Mouse (Mus musculus): ENCODE measurements around the gene Chrnb1.

Chrnb1 gene

GRCm38 (mm10) chr11:69795168-69795982 lies at the start of gene Chrnb1:
Gene Chrnb1, minus strand, starts transcription at chr11:69795943.
- DNase-seq (ENCODE audit: low spot score in 2 of 2) = peak; percentile 81 to 91

GRCm38 (mm10) chr11:69838714-69839104 lies 43.0 kb upstream of the Chrnb1 start:
- DNase-seq (ENCODE audit: low spot score in 2 of 2) = no peak

- peak; percentile 97 to 99 for DNase-seq (ENCODE audit: low spot score in 2 of 2)
Observed at GRCm38 (mm10) chr11:69837952-69838713, 42.4 kb upstream of the Chrnb1 start, which contains the start of gene Tmem256. Gene Tmem256, plus strand, starts transcription at chr11:69838514.

- no peak for DNase-seq (ENCODE audit: low spot score in 2 of 2)
Observed at GRCm38 (mm10) chr11:69837604-69837951, 41.8 kb upstream of the Chrnb1 start, which contains the start of gene Nlgn2. Gene Nlgn2, minus strand, starts transcription at chr11:69837784.

GRCm38 (mm10) chr11:69836703-69837576 lies 41.2 kb upstream of the Chrnb1 start:
- peak; percentile 42 to 51 for DNase-seq (ENCODE audit: low spot score in 2 of 2)

GRCm38 (mm10) chr11:69835966-69836335 lies 40.2 kb upstream of the Chrnb1 start:
- no peak for DNase-seq (ENCODE audit: low spot score in 2 of 2)

GRCm38 (mm10) chr11:69835326-69835965 lies 39.7 kb upstream of the Chrnb1 start:
- DNase-seq (ENCODE audit: low spot score in 2 of 2) = no peak

- peak in 1 of 2 experiments; percentile 30 for DNase-seq (ENCODE audit: low spot score in 2 of 2)
Observed at GRCm38 (mm10) chr11:69834001-69834549, 38.3 kb upstream of the Chrnb1 start.

- no peak for DNase-seq (ENCODE audit: low spot score in 2 of 2)
Observed at GRCm38 (mm10) chr11:69833554-69833953, 37.8 kb upstream of the Chrnb1 start.

GRCm38 (mm10) chr11:69828832-69829231 lies 33.1 kb upstream of the Chrnb1 start:
- no peak for DNase-seq (ENCODE audit: low spot score in 2 of 2)

GRCm38 (mm10) chr11:69823456-69823855 lies 27.7 kb upstream of the Chrnb1 start:
- DNase-seq (ENCODE audit: low spot score in 2 of 2) = no peak

GRCm38 (mm10) chr11:69822080-69822479 lies 26.3 kb upstream of the Chrnb1 start, which contains the start of gene Spem1:
Gene Spem1, minus strand, starts transcription at chr11:69822180.
- no peak for DNase-seq (ENCODE audit: low spot score in 2 of 2)

- DNase-seq (ENCODE audit: low spot score in 2 of 2) = no peak
Observed at GRCm38 (mm10) chr11:69818871-69819270, 23.1 kb upstream of the Chrnb1 start.

- no peak for DNase-seq (ENCODE audit: low spot score in 2 of 2)
Observed at GRCm38 (mm10) chr11:69818365-69818764, 22.6 kb upstream of the Chrnb1 start, which contains the start of gene Spem2. Gene Spem2, minus strand, starts transcription at chr11:69818465.

GRCm38 (mm10) chr11:69816520-69816919 lies 20.8 kb upstream of the Chrnb1 start:
- no peak for DNase-seq (ENCODE audit: low spot score in 2 of 2)

GRCm38 (mm10) chr11:69815155-69815554 lies 19.4 kb upstream of the Chrnb1 start, which contains the start of gene Gm39566:
Gene Gm39566, minus strand, starts transcription at chr11:69815298.
- no peak for DNase-seq (ENCODE audit: low spot score in 2 of 2)

- DNase-seq (ENCODE audit: low spot score in 2 of 2) = no peak
Observed at GRCm38 (mm10) chr11:69810280-69810679, 14.5 kb upstream of the Chrnb1 start.

- DNase-seq (ENCODE audit: low spot score in 2 of 2) = no peak
Observed at GRCm38 (mm10) chr11:69807641-69808040, 11.9 kb upstream of the Chrnb1 start.

GRCm38 (mm10) chr11:69806378-69806777 lies 10.6 kb upstream of the Chrnb1 start:
- DNase-seq (ENCODE audit: low spot score in 2 of 2) = no peak

GRCm38 (mm10) chr11:69804972-69805909 lies 9.5 kb upstream of the Chrnb1 start, which contains the start of gene Tmem102:
Gene Tmem102, minus strand, starts transcription at chr11:69805624.
- DNase-seq (ENCODE audit: low spot score in 2 of 2) = no peak

All from frontal cortex, postnatal 36 days (tissue).